ENCODE assay signal across 8 mouse cellular contexts in the genomic region with DNA sequence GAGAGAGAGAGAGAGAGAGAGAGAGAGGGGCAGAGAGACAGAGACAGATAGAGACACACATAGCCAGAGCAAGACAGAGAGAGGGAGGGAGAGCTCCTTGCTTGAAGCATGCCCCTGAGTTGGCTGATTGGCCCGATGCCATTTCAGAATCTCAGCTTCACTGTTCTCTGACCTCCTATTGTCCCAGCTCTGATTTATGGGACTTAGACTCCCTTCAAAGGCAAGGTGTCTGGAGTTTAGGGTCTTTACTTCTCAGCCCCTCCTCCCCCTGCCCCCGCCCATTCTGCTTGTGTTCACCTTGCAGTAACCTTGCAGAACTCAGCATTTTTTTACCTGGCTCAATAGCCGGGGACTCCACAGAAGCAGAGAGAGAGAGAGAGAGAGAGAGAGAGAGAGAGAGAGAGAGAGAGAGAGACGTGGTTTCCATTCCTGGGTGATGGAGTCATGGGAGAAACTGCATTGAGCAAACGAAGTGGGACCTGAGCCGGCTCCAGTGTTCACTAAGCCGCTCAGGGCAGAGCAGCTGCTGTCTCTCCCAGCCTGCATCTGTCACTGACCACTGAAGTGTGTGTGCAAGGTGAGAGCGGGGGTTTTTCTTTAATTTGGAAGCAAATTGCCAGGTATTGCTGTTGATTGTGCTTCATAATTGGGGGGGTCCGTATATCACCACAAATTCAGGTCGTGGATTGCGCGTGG.
A peak's percentile ranks its signal among the peaks of the same experiment; 100 is the strongest.
DNase-seq lines count a peak whose midpoint lies in the region; ATAC-seq and TF ChIP-seq lines count a peak whose summit lies in the region.

No protein-coding gene starts in this region.

- H3K4me3 ChIP-seq in hindbrain, embryonic 13.5 days, result no peak overlapping the region
- H3K4me3 ChIP-seq in limb, embryonic 12.5 days (replicated peaks), result no peak overlapping the region
- H3K4me3 ChIP-seq in forebrain, embryonic 16.5 days (replicated peaks; ENCODE audit: low read length), result no peak overlapping the region

- H3K9me3 ChIP-seq in hindbrain, embryonic 13.5 days, result no peaks in the 10 kb centered on the region
- no peaks in the 10 kb centered on the region for H3K9me3 ChIP-seq in limb, embryonic 12.5 days
- no peaks in the 10 kb centered on the region for H3K9me3 ChIP-seq in forebrain, embryonic 16.5 days (ENCODE audit: control insufficient read depth, low read length)

- WGBS in hindbrain, embryonic 13.5 days, result 57% methylated on average over 12 of the region's 12 CpGs
- WGBS in limb, embryonic 12.5 days, result 30% methylated on average over 12 of the region's 12 CpGs
- WGBS in forebrain, embryonic 16.5 days, result 55% methylated on average over 12 of the region's 12 CpGs

- in situ Hi-C loops in Patski (cut with MboI; ENCODE audit: low pct_unique_long_range_greater_than_20kb), result loop anchor here (10.0 kb wide), 1 partner anchor 564 kb away; no protein-coding TSS in a partner anchor

- H3K4me2 ChIP-seq in hindbrain, embryonic 13.5 days, result 0 out of 2 replicates have a peak overlapping the region, but pooled peaks have one; percentile 6
- peak overlapping the region; percentile 40 for H3K4me2 ChIP-seq in limb, embryonic 12.5 days
- no peak overlapping the region for H3K4me2 ChIP-seq in forebrain, embryonic 16.5 days (ENCODE audit: low read length)

- no peaks in the 10 kb centered on the region for H3K27me3 ChIP-seq in Patski
- H3K27me3 ChIP-seq in hindbrain, embryonic 13.5 days, result no peaks in the 10 kb centered on the region
- H3K27me3 ChIP-seq in limb, embryonic 12.5 days, result no peaks in the 10 kb centered on the region
- no peaks in the 10 kb centered on the region for H3K27me3 ChIP-seq in forebrain, embryonic 16.5 days (replicated peaks; ENCODE audit: control insufficient read depth, insufficient read depth, low read length)

- DNase-seq in 3T3-L1 (ENCODE audit: low read depth, low spot score) (peak; percentile 9), Patski (ENCODE audit: low read depth, low spot score) (peak; percentile 70)
- no peak for DNase-seq in yolk sac, embryonic 10.5 days (ENCODE audit: low spot score)
- no peak for DNase-seq in ovary, postnatal 14 days (ENCODE audit: low spot score)

- no peak overlapping the region for H3K9ac ChIP-seq in hindbrain, embryonic 13.5 days
- H3K9ac ChIP-seq in limb, embryonic 12.5 days (replicated peaks), result 0 out of 2 replicates have a peak overlapping the region, but pooled peaks have one; percentile 12
- H3K9ac ChIP-seq in forebrain, embryonic 16.5 days (replicated peaks; ENCODE audit: low read depth, low read length), result no peak overlapping the region

- H3K36me3 ChIP-seq in hindbrain, embryonic 13.5 days, result no peaks in the 10 kb centered on the region
- H3K36me3 ChIP-seq in limb, embryonic 12.5 days, result no peaks in the 10 kb centered on the region
- no peaks in the 10 kb centered on the region for H3K36me3 ChIP-seq in forebrain, embryonic 16.5 days (ENCODE audit: control insufficient read depth, insufficient read depth)

- H3K27ac ChIP-seq in hindbrain, embryonic 13.5 days, result no peak overlapping the region
- no peak overlapping the region for H3K27ac ChIP-seq in limb, embryonic 12.5 days
- H3K27ac ChIP-seq in forebrain, embryonic 16.5 days (ENCODE audit: low read length), result no peak overlapping the region

- POLR2A ChIA-PET in Patski (lab: Charles Lee), result interaction anchor here (0.6 to 1.3 kb wide), 9 partner anchors 17 to 109 kb away, joined by 3 to 8 read pairs (median 4); no protein-coding TSS in a partner anchor

- TF ChIP-seq CTCF in Patski (IDR thresholded peaks at IDR 0.05), result peak; percentile 38

- ATAC-seq in Patski, result peak; percentile 81
- ATAC-seq in hindbrain, embryonic 13.5 days (ENCODE audit: low FRiP score), result peak; percentile 69; the same call in 1 of the 2 replicates
- ATAC-seq in limb, embryonic 12.5 days (ENCODE audit: insufficient number of reproducible peaks, insufficient read depth, low FRiP score, low TSS enrichment, low read depth), result peak; percentile 65; the same call in 1 of the 2 replicates
- ATAC-seq in cerebellum, adult (ENCODE audit: insufficient number of reproducible peaks, low FRiP score, low TSS enrichment), result no peak
- ATAC-seq in forebrain, embryonic 16.5 days, result no peak

- CTCF ChIA-PET in Patski (lab: Charles Lee), result interaction anchor here (1.0 to 1.8 kb wide), 8 partner anchors 39 to 561 kb away, joined by 3 to 5 read pairs (median 3); no protein-coding TSS in a partner anchor

- H3K4me1 ChIP-seq in hindbrain, embryonic 13.5 days (replicated peaks), result peaks cover 17% of the 10 kb centered on the region
- peaks cover 31% of the 10 kb centered on the region for H3K4me1 ChIP-seq in limb, embryonic 12.5 days (replicated peaks)
- H3K4me1 ChIP-seq in forebrain, embryonic 16.5 days (replicated peaks; ENCODE audit: control insufficient read depth, insufficient read depth, low read length), result no peaks in the 10 kb centered on the region

Comparison
In these comparisons a context has a peak if more than half of its experiments do, and no peak if none do; other contexts are left out.
1. DNase-seq: peak in 3T3-L1 (single experiment) and Patski (single experiment); none in yolk sac, embryonic 10.5 days (single experiment) and ovary, postnatal 14 days (single experiment).
2. ATAC-seq: peak in Patski (single experiment), hindbrain, embryonic 13.5 days (single experiment) and limb, embryonic 12.5 days (single experiment); none in cerebellum, adult (single experiment) and forebrain, embryonic 16.5 days (single experiment).